Mouse (Mus musculus) cerebellum, adult 11 months (tissue): ENCODE results near the gene Pdlim7.
A peak's percentile ranks its signal among the peaks of the same experiment; 100 is the strongest.

Experiments used
- DNase-seq: peaks from one replicate; pipeline ENCODE4 v3.0.0; 2022

Gene Pdlim7

GRCm38 (mm10) chr13:55516955-55517354, 3.5 kb upstream of the Pdlim7 start:
- peak; percentile 82 for DNase-seq

GRCm38 (mm10) chr13:55513828-55514227, 352 bp upstream of the Pdlim7 start:
- no peak for DNase-seq

- DNase-seq: peak; percentile 60
Measured at GRCm38 (mm10) chr13:55512379-55513031, 971 bp downstream of the Pdlim7 start.

GRCm38 (mm10) chr13:55511492-55511861, 2.0 kb downstream of the Pdlim7 start:
- DNase-seq: no peak

GRCm38 (mm10) chr13:55510668-55511491, 2.6 kb downstream of the Pdlim7 start:
- DNase-seq: no peak

GRCm38 (mm10) chr13:55510332-55510667, 3.2 kb downstream of the Pdlim7 start:
- DNase-seq: no peak

GRCm38 (mm10) chr13:55508531-55508930, 4.9 kb downstream of the Pdlim7 start:
- DNase-seq: no peak

GRCm38 (mm10) chr13:55507877-55508276, 5.6 kb downstream of the Pdlim7 start:
- no peak for DNase-seq

GRCm38 (mm10) chr13:55506697-55507096, 6.8 kb downstream of the Pdlim7 start:
- DNase-seq: no peak

- DNase-seq: no peak
Measured at GRCm38 (mm10) chr13:55505810-55506209, 7.7 kb downstream of the Pdlim7 start.

GRCm38 (mm10) chr13:55504390-55504789, 9.1 kb downstream of the Pdlim7 start:
- no peak for DNase-seq

GRCm38 (mm10) chr13:55502405-55502804, 11.1 kb downstream of the Pdlim7 start:
- no peak for DNase-seq

- no peak for DNase-seq
Measured at GRCm38 (mm10) chr13:55500575-55500974, 12.9 kb downstream of the Pdlim7 start.

- DNase-seq: no peak
Measured at GRCm38 (mm10) chr13:55498906-55499305, 14.6 kb downstream of the Pdlim7 start.

- DNase-seq: no peak
Measured at GRCm38 (mm10) chr13:55496661-55497060, 16.8 kb downstream of the Pdlim7 start.

- no peak for DNase-seq
Measured at GRCm38 (mm10) chr13:55495702-55496101, 17.8 kb downstream of the Pdlim7 start.

- peak; percentile 73 for DNase-seq
Measured at GRCm38 (mm10) chr13:55494883-55495621, 18.4 kb downstream of the Pdlim7 start.

- DNase-seq: no peak
Measured at GRCm38 (mm10) chr13:55494257-55494656, 19.2 kb downstream of the Pdlim7 start.

GRCm38 (mm10) chr13:55487578-55488498, 25.6 kb downstream of the Pdlim7 start, which contains the start of gene Dbn1:
Dbn1 (minus strand) TSS chr13:55488111.
- DNase-seq: no peak

GRCm38 (mm10) chr13:55486916-55487577, 26.4 kb downstream of the Pdlim7 start:
- no peak for DNase-seq

GRCm38 (mm10) chr13:55486029-55486794, 27.3 kb downstream of the Pdlim7 start:
- no peak for DNase-seq
